Comparison of ENCODE assay signal across 8 mouse cellular contexts in genomic region chr8:106871931-106872371, GRCm38 (mm10). TPM values are rescaled to one million over a fixed set of nuclear protein-coding genes. Genes with fewer than 3 reads are reported as not detected.
DNase-seq lines count a peak whose midpoint lies in the region; ATAC-seq and TF ChIP-seq lines count a peak whose summit lies in the region.

No protein-coding gene starts in this region.

- peak overlapping the region; percentile 55 for H3K4me3 ChIP-seq in limb, embryonic 12.5 days (replicated peaks)
- H3K4me3 ChIP-seq in thymus, adult 2 months (ENCODE audit: control insufficient read depth, insufficient read depth, low read length) = no peak overlapping the region

- peak overlapping the region; percentile 66; the same call in 1 of the 2 replicates for H3K9ac ChIP-seq in limb, embryonic 12.5 days (replicated peaks)

- no peak for TF ChIP-seq POLR2A in thymus, adult 2 months (IDR thresholded peaks at IDR 0.05; ENCODE audit: control insufficient read depth, extremely low read depth, insufficient read depth, low read length, poor library complexity)

- peaks cover 65% of the 10 kb centered on the region for H3K27me3 ChIP-seq in limb, embryonic 12.5 days
- peaks cover 4% of the 10 kb centered on the region; the same call in 1 of the 2 replicates for H3K27me3 ChIP-seq in thymus, adult 2 months (ENCODE audit: control insufficient read depth, insufficient read depth, low read length)

- under 1% methylated on average over 22 of the region's 22 CpGs for WGBS in limb, embryonic 12.5 days
- WGBS in thymus, adult 2 months = 6% methylated on average over 22 of the region's 22 CpGs

- peak; percentile 53 for DNase-seq in NIH3T3 (ENCODE audit: low read depth)
- peak; percentile 33 for DNase-seq in cerebellum, adult 8-10 months
- DNase-seq in mesoderm, embryonic 11.5 days (ENCODE audit: low read depth, low spot score) = peak; percentile 51
- peak; percentile 25 for DNase-seq in skeletal muscle tissue, adult 2 months (ENCODE audit: low read depth, low spot score)
- DNase-seq in thymus, adult 2 months = no peak

- H3K4me1 ChIP-seq in limb, embryonic 12.5 days (replicated peaks) = peaks cover 34% of the 10 kb centered on the region
- H3K4me1 ChIP-seq in thymus, adult 2 months (replicated peaks; ENCODE audit: control insufficient read depth, insufficient read depth, low read length) = peaks cover 11% of the 10 kb centered on the region

- no peak for TF ChIP-seq CTCF in thymus, adult 2 months (IDR thresholded peaks at IDR 0.05; ENCODE audit: borderline replicate concordance, control insufficient read depth, extremely low read depth, insufficient read depth, low read length, poor library complexity)

- peak overlapping the region; percentile 96 for H3K4me2 ChIP-seq in limb, embryonic 12.5 days

- H3K27ac ChIP-seq in limb, embryonic 12.5 days = no peak overlapping the region
- no peak overlapping the region for H3K27ac ChIP-seq in thymus, adult 2 months (ENCODE audit: control insufficient read depth, insufficient read depth, low read length)

- peaks cover 29% of the 10 kb centered on the region for H3K36me3 ChIP-seq in limb, embryonic 12.5 days
- H3K36me3 ChIP-seq in thymus, adult 2 months (ENCODE audit: control insufficient read depth, insufficient read depth, low read length) = no peaks in the 10 kb centered on the region

- peak; percentile 69 for ATAC-seq in frontal cortex, adult (ENCODE audit: low TSS enrichment)
- ATAC-seq in hematopoietic stem cell, adult 5-6 weeks (replicated peaks in 1 of 2; ENCODE audit: insufficient read depth in 1 of 2, low FRiP score in 2 of 2, low TSS enrichment in 1 of 2, low read depth in 1 of 2, poor library complexity in 2 of 2, severe bottlenecking in 2 of 2) = peak; percentile 18 to 23; a peak in 2 of 4 replicates
- no peak; the same call in 1 of the 2 replicates for ATAC-seq in limb, embryonic 12.5 days (ENCODE audit: insufficient number of reproducible peaks, insufficient read depth, low FRiP score, low TSS enrichment, low read depth)

- H3K9me3 ChIP-seq in limb, embryonic 12.5 days = no peaks in the 10 kb centered on the region

RNA-seq across cellular contexts. Expression of gene Has3, which starts 1.9 kb away (rescaled TPM):
- total RNA-seq in hematopoietic stem cell, adult 5-6 weeks (2017) = not detected in 2 replicates
- polyA plus RNA-seq in limb, embryonic 12.5 days (2016; fragmentation: Nextera tagmentation; extraction: Ambion mirVana) = 0.10 and 0.20 TPM in 2 replicates
- polyA plus RNA-seq in thymus, adult 2 months (2012; rRNA removed) = 1.4 and 2.0 TPM in 2 replicates

RNA-seq across cellular contexts. Expression of gene Utp4, which starts 21.5 kb away (rescaled TPM):
- total RNA-seq in hematopoietic stem cell, adult 5-6 weeks (2017) = 30.8 and 37.9 TPM in 2 replicates
- polyA plus RNA-seq in limb, embryonic 12.5 days (2016; fragmentation: Nextera tagmentation; extraction: Ambion mirVana) = 67.9 and 74.5 TPM in 2 replicates
- 35.8 and 36.6 TPM in 2 replicates for polyA plus RNA-seq in thymus, adult 2 months (2012; rRNA removed)
